Mouse (Mus musculus) WW6 (cell line): ENCODE measurements around the gene Dscam.

Experiments
- DNase-seq: peaks from one replicate; pipeline ENCODE4 v3.0.0-alpha.2; 2013; ENCODE audit warnings: low read depth, low spot score

Gene Dscam

GRCm38 (mm10) chr16:96945468-96946302, 224.9 kb downstream of the Dscam start:
- no peak for DNase-seq

DNA sequence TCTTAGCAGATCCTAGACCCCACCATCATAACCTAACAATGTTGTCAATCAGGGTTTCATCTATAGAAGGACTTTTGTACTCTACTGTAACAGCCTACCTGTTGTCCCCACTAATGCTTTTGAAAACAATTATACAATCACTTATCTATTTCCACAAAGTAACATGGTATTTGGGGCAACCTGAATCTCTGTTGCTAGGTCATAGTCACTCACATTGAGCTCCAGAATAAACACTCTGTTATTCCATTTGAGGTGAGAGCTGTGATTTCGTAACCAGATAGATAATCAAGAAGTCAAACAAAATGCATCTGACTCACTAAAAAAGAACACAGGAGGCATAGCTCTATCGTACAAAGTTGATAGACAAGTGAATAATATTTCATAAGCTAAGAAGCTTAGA, 226.9 kb downstream of the Dscam start:
- no peak for DNase-seq

DNA sequence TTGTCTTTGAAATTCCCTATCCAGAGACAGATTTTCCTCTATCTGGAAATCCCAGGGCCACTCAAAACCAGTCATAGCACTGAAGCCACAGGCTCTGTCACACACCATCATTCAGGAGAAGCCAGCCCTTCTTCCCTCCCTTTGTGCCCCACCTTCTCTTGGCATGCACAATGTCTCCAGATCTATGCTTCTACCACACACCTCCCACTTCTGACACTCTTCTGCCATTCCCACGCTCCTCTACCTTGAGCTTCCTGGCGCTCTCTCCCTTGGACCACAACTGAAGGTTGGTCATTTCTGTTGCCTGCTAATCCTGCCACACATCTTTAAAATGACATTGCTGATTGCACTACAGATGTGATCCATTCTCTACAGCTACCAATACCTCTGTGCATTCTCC, 235.8 kb downstream of the Dscam start:
- no peak for DNase-seq

DNA sequence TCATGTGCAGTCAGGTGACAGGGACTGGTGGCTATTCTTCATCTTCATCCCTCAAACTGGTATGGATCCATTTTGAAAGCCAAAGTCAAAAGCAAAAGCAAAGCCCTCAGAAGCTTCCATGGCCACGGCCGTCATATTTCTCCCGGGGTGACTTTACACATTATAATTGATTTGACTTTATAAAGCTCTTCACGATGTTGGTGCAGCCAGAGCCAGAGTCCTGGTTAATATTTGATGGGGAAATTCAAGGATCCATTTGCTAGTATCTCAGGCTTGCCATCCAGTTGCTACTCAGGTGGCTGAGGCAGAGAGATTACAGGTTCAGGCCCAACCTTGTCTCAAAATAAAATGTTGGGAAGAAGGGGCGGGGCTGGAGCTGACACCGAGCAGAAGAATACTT, 238.3 kb downstream of the Dscam start:
- DNase-seq = no peak

GRCm38 (mm10) chr16:96931771-96932170, 238.8 kb downstream of the Dscam start:
- no peak for DNase-seq

DNA sequence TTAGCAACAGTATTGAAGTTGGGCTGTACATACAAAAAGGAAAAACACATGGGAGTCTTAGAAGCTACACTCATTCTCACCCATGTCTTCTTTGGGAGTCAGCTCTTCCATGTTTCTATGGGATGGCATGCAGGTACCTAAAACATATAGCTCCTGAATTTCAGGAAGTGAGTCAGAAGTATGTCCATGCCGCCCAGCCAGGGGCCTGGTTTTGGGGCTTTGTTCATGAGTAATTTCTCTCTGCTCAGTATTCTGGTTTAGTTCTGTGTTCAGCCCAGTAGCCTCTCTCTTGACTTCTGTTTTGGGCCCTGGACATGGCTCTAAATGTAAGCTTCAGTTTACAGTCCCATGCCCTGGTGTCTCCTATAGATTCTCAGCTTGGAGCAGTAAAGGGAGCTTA, 242.5 kb downstream of the Dscam start:
- no peak for DNase-seq

DNA sequence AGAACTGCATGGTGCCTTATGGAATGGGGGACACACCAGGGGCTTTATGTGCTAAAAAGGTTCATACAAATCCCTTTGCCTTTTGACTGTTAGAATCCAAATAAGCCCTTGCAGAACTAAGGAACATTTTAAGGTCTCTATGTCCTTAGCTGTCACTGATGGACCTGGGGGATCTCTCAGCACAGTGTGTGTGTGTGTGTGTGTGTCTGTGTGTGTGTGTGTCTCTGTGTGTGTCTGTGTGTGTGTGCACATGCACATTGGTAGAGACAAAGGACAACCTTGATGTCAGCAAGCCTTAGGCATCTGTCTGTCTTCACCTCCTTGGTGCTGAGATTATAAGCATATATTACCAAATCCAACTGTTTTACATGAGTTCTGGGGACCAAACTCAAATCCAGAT, 243.1 kb downstream of the Dscam start:
- no peak for DNase-seq

DNA sequence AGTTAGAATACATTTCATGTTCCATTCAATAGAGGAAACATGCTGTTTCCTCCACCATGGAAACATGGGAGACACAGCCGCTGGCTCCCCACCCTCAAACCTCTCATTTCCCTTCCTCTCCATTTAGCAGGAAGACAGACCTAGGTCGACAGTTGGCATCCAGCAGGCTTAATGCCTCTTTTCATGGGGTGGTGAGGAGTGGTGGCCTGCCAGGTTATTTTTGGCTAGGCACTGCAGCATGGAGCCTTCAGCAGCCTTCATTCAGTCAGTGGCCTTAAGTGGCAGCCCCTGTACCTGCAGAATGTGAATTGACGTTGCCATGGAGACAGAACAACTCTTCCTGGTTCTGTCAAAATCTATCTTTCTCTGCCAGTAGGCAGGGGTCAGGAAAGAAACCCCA, 243.6 kb downstream of the Dscam start:
- DNase-seq = no peak

GRCm38 (mm10) chr16:96923941-96924340, 246.6 kb downstream of the Dscam start:
- no peak for DNase-seq

DNA sequence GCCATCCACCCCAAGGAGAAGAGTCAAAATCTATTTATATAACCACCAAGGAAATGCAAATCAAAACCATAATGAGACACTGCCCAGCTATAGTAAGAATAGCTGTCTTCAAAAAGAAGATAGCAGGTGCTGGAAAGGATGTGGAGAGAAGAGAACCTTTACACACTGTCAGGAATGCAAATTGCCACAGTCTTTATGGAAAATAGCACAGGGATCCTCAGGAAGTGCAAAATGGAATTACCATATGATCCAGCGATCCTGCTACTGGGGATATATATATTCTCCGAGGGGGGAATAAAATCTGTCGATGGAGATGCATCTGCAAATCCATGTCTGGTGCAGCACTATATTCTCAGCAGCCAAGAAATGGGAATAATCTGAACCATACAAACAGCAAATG, 256.1 kb downstream of the Dscam start:
- DNase-seq = no peak

DNA sequence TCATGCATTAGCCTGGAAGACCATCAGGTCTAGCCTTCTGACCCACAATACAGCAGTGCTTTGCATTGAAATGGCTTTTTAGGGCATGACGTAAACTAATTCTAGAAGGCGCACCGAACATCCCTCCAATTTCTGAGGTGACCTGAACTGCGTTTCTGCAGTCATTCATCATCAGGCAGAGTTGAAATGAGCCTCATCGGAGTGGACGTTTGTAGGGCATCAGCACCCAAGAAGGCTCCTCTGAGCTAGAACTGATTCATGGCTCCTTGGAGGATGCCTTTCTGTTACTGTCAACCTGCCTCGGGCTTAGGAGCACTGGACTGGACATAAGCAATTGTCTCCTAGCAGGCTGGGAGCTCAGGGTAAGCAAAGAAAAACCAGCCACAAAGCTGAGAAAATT, 257.7 kb downstream of the Dscam start:
- no peak for DNase-seq

DNA sequence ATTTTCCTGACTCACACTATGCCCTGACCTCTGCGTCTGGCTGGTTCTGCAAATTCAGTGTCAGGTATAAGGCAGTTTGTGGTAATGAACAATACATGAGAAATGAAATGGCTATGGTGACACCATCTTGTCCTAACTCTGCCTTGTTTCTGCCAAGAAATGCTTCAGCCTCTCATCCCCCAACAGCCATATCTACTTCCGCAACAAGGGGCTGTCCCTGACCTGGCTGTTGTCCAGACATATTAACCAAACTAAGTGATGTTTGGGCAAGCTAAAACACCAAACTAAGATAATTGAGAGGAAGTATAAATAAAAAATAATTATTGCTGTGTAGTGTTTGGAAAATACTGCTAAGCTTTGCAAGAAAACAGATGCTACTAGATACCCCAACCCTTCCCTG, 258.4 kb downstream of the Dscam start:
- DNase-seq = no peak

- no peak for DNase-seq
Observed at GRCm38 (mm10) chr16:96910405-96911164, 260.0 kb downstream of the Dscam start.

DNA sequence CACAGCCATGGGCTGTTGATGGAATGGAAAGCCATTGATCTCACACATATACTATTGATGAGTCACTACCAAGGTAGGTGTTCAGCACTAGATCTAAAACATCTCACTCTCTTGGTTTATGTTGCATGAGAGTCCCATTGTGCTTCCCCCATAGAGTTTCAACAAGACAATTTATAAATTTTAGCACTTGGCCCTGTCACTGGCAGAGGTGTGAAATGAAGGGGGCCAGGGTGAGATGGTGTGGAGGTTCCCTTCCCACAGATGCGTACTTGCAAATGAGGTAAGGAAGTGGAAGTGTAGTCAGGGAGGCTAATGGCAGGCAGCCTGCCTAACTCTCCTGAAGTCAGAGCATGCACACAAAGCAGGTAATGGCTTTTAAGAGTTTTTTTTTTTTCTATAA, 262.7 kb downstream of the Dscam start:
- no peak for DNase-seq

GRCm38 (mm10) chr16:96907081-96907480, 263.5 kb downstream of the Dscam start:
- DNase-seq = no peak

DNA sequence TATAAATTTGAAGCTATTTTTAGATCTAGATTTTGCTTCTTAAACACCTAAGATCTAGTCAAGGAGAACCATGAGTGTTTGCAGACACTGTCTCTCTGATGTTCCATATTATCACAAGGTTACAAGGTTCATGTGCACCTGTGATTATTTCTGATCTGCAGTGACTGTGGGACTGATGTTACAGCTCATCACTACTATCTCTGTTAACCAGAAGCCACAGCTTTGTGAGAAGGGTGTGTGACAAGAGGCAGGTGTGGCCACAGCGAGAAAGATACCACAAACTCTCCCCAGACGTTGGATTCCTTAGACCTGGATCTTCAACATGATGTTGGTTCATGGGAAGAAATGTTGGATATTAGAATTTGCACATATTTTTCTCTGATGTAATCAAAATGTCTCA, 263.9 kb downstream of the Dscam start:
- DNase-seq = no peak

DNA sequence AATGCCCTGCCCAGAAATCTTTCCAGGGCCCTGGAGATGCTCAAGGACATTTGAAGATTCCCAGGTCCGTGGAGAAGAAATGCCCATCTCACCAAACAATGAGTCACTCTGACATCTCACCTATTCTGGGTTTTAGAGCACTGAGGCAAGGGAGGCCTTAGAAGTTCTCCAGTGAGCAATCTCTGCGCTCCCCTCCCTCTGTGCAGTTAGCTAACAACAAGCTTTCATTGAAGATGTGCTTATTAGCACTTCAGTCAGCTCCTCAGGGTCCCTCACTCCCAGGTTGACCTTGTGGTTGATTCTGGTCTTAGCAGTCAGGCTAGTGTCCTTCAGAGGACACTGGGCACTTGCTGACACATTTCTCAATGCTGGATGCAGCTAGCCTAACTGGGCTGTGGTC, 265.8 kb downstream of the Dscam start:
- no peak for DNase-seq

DNA sequence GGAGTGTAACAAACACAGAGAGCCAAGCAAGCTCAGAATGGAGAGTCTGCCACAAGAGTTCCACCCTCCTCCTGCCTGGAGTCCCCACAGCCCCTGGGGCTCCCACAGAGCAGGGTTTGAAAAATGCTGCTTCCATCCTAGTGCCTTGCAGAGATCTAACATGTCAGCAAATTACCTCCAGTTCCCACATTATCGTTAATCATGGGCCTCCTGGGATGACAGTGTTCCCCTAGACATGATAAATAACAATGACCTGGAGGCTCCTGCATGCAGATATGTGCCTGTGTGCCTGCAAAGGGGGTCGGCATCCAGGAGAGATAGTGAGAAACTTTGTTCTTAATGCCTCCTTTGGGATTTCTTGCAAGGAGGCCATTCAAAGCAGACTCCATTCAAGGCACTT, 266.2 kb downstream of the Dscam start:
- DNase-seq = no peak

GRCm38 (mm10) chr16:96902596-96902995, 268.0 kb downstream of the Dscam start:
- DNase-seq = no peak

- DNase-seq = no peak
Observed at GRCm38 (mm10) chr16:96901234-96902014, 269.1 kb downstream of the Dscam start.

GRCm38 (mm10) chr16:96899329-96899728, 271.2 kb downstream of the Dscam start:
- DNase-seq = no peak

DNA sequence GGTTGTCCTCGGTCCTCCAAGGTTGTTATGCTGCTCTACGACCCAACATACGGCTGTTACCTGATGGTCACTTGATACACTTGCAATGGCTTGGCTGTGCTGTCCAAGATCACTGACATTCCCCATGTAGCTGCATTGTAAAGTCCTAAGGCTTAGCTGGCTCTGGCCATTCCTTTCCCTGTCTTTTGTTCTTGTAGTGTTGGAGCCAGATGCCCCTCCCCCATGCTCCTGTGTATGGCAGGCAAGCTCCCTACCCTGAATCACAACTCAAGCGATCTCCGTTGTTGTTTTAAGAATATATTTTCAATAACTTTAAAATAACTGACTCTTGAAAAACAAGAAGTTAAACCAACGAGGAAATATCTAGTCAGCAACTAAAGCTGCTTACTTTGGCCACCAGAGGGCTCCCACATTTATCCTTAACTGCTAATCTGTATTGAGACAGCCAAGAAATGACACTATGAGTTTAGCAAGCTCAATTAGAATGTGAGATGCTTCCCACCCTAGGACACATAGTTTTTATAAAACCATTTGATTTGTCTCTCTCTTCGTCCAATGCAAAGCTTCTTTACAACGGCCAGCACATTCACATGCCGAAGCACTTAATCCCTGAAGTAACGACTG, 273.9 kb downstream of the Dscam start:
- DNase-seq = no peak
